Mouse (Mus musculus) ovary, postnatal 14 days (tissue): ENCODE results near the gene Gm8298.
"Not testable (repeated sequence)": the region's sequence is repeated elsewhere in the genome, so short reads cannot be mapped to it uniquely, and the experiment has no call there.

ENCODE experiments used
- DNase-seq: peaks from one replicate; pipeline ENCODE4 v3.0.0; 2022; ENCODE audit warnings: low spot score

Gene Gm8298

GRCm38 (mm10) chr3:59860751-59861150, at the start of gene Gm8298:
Gm8298 (plus strand) TSS chr3:59861051.
- no peak for DNase-seq

DNA sequence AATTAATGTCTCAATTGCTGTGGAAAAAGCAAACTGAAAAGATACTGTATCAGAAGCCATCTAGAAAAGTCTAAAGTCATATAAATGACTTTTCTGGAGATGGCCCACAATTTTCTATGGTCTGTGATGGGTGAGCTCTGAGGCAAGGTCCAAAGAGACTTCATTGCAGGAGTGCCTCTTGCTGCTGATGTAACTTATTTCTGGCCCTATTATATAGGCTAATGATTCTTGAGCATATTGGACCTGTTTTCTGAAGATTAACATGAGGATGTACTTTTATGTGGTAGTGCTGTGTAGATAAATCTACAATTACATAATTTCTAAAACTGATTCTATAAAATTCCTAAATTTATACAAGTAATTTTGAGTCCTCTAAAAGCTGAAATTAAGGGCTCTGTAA, 47.7 kb upstream of the Gm8298 start:
- no peak for DNase-seq

DNA sequence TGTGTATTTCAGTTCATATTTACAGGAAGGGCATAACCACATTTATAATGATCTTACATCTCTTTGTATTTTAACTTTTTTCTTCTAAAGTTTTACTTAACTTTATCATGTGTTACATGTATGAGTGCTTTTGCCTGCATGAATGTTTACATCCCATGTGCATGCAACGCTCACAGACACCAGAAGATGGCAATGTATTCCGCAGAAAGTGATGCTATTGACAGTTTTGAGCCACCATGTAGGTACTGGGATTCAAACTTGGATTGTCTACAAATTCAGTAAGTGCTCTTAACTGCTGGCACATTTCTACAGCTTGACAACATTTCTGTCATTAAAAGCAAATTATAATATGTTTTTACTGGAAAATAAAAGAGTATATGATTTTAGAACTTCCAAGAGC, 9.9 kb downstream of the Gm8298 start:
- DNase-seq = peak; percentile 31

- DNase-seq = not testable (repeated sequence)
Measured at GRCm38 (mm10) chr3:59877601-59878000, 16.8 kb downstream of the Gm8298 start.

DNA sequence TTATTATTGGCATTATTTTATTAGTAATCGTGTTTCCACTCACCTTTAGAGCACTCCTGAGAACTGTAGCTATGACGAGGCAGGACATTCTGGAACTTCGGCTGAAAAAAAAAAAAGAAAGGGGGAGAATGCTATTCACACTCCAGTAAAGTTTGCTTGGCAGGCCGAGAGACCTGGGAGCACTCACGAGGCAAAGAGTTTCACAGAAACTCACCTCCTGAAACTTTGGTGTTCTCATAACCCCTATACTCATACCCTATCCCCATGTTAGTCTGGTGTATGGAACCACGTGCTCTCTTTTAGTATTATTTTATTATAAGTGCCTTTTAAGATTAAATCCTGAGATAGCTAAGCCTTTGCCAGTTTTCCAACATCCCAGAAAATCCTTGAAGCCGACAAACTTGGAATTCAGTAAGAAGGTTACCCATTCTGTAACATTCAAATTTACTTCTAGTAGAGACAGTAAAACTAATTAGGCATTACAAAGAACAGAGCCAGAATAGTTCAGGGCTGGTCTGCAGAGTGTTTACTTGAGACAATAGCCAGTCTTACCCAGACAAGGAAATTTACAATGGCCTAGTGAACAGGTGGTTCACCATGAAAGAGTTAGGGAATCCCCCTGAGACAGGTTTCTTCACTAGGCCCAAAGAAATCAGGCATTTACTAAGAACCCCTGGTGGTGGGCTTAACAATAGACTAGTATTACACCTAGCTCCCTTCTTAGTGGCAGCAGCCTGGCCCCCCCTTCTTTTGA, 19.1 kb downstream of the Gm8298 start:
- DNase-seq = not testable (repeated sequence)

DNA sequence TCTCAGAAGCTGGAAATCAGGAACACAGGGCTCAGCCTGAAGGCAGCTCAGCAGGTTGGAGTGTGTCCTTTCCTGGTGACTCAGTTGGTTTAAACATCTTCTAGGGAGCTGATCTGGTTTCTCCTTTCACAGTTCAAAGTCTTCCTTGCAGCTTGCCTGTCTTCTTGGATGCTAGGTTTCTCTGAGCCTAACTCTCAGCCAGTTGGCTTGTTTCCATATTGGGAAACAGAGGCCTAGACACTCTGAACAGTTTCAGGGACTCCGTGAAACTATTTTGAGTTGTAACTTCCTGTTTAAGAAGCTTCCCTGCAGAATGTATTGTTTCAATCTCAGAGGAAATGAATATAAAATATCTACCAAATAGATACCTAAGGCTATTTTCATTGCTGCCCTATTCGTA, 32.4 kb downstream of the Gm8298 start:
- no peak for DNase-seq

DNA sequence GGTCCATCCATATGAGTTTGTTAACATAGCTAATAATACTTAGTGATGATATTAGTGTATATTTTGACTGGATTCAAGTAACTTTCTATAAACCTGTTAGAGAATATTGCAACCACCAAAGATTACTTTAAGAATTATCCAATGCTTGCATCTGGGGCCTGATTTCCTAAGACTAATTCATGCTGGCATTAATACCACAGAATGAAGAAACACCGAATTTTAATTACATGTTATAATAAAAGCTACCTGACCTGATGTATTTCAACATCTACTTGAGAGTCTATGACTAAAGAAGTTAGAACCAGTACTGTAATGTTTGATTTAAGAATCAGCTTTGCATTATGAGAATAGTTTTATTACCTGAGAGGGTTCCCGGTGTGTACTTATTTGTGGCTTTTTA, 64.1 kb downstream of the Gm8298 start, which contains the start of gene C130079G13Rik:
Gene C130079G13Rik (plus strand): TSS at position 301 of the 400 bp plus-strand sequence.
- no peak for DNase-seq
